Mouse (Mus musculus): ENCODE data around the gene Samd8. TPM values are rescaled to one million over a fixed set of nuclear protein-coding genes. Genes with fewer than 3 reads are reported as not detected.
A peak's percentile ranks its signal among the peaks of the same experiment; 100 is the strongest.

The Samd8 gene
- polyA plus RNA-seq, 1 experiment from 2014 or later: 15.0 TPM

DNA sequence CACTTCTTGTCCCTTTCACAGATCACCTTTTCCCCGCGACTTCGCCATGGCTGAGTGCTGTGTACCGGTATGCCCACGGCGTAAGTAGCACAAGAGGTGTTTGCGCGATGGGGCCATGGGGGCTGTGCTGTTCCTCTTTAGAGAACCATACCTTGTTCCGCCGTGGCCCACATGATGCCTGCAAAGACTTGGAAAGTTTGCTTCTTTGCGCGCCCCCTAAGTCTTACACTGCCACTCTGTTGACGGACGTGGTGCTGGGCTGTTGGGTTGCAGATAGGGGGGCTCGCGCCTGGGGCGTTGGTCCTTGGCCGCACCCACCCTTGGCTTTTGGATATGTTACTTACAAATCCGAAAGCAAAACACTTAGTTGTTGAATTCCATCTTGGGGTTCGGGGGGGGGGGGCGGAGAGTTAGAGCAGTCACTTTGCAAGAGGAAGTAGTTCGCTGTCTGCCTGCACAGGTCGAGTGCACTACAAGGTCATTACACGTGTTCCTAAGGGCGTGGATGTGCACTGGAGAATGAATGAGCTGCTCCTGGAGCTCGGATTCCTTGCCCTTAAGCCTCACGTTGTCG lies 81.6 kb downstream of the Samd8 start:
- Histone ChIP-seq H3K9me3 (ENCODE audit: control insufficient read depth, low read depth, low read length) (no peaks in the 10 kb centered on the region), H3K9ac (replicated peaks; ENCODE audit: low read depth, low read length) (peak overlapping the region; percentile 93), H3K27me3 (ENCODE audit: control insufficient read depth, insufficient read depth, low read length) (no peaks in the 10 kb centered on the region), H3K4me3 (ENCODE audit: low read depth, low read length) (peak overlapping the region; percentile 98), H3K27ac (ENCODE audit: low read length) (peak overlapping the region; percentile 96), H3K4me1 (ENCODE audit: control insufficient read depth, insufficient read depth, low read length) (peaks cover 16% of the 10 kb centered on the region), H3K36me3 (ENCODE audit: control insufficient read depth, insufficient read depth, low read length) (peaks cover 23% of the 10 kb centered on the region), H3K4me2 (replicated peaks; ENCODE audit: low read depth, low read length) (peak overlapping the region; percentile 86)
- 0 out of 2 replicates have a peak, but pooled peaks have one; percentile 0 for ATAC-seq (ENCODE audit: insufficient number of reproducible peaks, insufficient read depth, low FRiP score, low read depth)
- WGBS: under 1% methylated on average over 28 of the region's 28 CpGs

DNA sequence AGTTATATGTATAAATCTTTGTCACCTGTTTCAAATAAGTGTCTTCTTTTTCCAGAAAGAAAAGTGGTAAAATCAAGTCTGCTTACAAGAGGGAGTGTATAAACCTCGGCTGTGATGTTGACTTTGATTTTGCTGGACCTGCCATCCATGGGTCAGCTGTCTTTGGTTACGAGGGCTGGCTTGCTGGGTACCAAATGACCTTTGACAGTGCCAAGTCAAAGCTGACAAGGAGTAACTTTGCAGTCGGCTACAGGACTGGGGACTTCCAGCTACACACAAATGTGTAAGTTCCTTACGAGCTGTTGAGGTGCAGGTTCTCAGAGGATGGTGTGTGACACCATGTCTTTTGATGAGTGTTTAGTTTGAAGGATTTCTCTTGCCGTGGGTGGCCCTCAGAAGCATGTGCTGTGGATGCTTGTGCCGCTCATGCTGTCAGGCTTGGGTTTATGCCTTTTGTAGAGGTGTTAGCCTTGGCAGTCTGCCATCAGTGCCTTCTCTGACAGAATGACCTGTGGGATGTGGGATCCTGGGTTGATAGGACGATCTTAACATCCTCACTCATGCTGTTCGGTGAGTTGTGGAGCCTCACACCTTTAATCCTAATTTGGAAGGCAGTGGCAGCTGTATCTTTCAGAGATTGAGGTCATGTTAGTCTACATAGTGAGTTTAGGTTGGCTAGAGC lies 88.1 kb downstream of the Samd8 start:
- H3K4me2 ChIP-seq (replicated peaks; ENCODE audit: low read depth, low read length): no peak overlapping the region
- H3K27ac ChIP-seq (ENCODE audit: low read length): no peak overlapping the region
- H3K9me3 ChIP-seq (ENCODE audit: control insufficient read depth, low read depth, low read length): no peaks in the 10 kb centered on the region
- no peak overlapping the region for H3K9ac ChIP-seq (replicated peaks; ENCODE audit: low read depth, low read length)
- 80% methylated on average over 8 of the region's 8 CpGs for WGBS
- no peaks in the 10 kb centered on the region for H3K27me3 ChIP-seq (ENCODE audit: control insufficient read depth, insufficient read depth, low read length)
- no peak for ATAC-seq (ENCODE audit: insufficient number of reproducible peaks, insufficient read depth, low FRiP score, low read depth)
- H3K4me1 ChIP-seq (ENCODE audit: control insufficient read depth, insufficient read depth, low read length): peaks cover 1% of the 10 kb centered on the region; the same call in 1 of the 2 replicates
- peaks cover 85% of the 10 kb centered on the region for H3K36me3 ChIP-seq (ENCODE audit: control insufficient read depth, insufficient read depth, low read length)
- H3K4me3 ChIP-seq (ENCODE audit: low read depth, low read length): no peak overlapping the region

DNA sequence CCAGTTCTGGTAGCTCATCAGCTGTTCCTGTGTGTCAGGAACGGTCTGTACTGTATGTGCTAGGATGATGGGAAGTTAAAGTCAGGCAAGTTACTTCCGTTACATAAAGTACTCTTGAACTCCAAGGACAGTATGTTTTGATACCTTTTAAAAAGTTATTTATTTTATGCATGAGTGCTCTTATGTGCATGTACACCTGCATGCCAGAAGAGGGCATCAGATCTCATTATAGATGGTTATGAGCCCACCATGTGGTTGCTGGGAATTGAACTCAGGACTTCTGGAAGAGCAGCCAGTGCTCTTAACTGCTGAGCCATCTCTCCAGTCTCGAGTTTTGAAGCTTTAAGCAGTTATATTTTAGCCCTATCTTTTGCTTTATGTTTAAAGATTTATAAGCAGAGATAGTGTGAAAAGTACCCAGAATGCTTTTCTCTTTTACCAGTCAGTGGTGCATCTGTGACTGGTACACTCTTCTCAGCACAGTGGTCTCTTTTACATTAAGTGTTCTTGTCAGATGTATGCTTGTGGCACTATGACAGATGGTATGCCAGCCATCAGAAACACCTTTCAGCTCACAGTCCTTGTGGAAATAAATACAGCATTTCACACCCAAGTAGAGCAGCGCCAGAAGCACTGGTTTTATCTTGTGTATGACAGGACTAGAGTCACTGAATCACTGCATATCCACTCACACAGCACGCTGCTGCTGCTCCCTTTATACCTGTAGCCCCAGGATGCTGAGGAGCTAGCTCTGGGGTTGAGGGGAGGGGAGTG lies 91.7 kb downstream of the Samd8 start:
- Histone ChIP-seq H3K4me3 (ENCODE audit: low read depth, low read length) (no peak overlapping the region), H3K9ac (replicated peaks; ENCODE audit: low read depth, low read length) (no peak overlapping the region), H3K9me3 (ENCODE audit: control insufficient read depth, low read depth, low read length) (no peaks in the 10 kb centered on the region), H3K4me1 (ENCODE audit: control insufficient read depth, insufficient read depth, low read length) (peaks cover 3% of the 10 kb centered on the region; the same call in 1 of the 2 replicates), H3K27me3 (ENCODE audit: control insufficient read depth, insufficient read depth, low read length) (no peaks in the 10 kb centered on the region), H3K36me3 (ENCODE audit: control insufficient read depth, insufficient read depth, low read length) (peaks cover 90% of the 10 kb centered on the region), H3K27ac (ENCODE audit: low read length) (no peak overlapping the region), H3K4me2 (replicated peaks; ENCODE audit: low read depth, low read length) (no peak overlapping the region)
- WGBS: 88% methylated on average over 5 of the region's 5 CpGs
- ATAC-seq (ENCODE audit: insufficient number of reproducible peaks, insufficient read depth, low FRiP score, low read depth): no peak

DNA sequence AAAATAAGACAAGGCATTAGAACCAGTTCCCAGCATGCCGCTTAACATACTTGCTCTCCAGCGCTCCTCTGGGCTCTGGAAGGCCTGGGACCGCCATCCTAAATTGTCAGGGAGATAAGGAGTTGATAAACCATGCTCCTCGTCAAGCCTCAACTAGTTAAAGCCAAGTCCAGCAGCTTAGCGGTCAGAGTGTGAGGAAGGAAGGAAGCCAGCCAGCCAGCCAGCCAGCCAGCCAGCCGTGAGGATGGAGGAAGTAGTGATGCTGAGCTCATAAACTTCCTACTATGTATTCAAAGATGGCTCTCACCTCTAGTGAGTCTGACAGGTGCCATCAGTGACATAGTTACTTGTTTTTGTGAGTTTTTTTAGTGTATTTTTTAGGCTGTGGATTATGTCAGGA lies 92.9 kb downstream of the Samd8 start:
- Histone ChIP-seq H3K9ac (replicated peaks; ENCODE audit: low read depth, low read length) (no peak overlapping the region), H3K27me3 (ENCODE audit: control insufficient read depth, insufficient read depth, low read length) (no peaks in the 10 kb centered on the region), H3K9me3 (ENCODE audit: control insufficient read depth, low read depth, low read length) (no peaks in the 10 kb centered on the region), H3K36me3 (ENCODE audit: control insufficient read depth, insufficient read depth, low read length) (peaks cover 79% of the 10 kb centered on the region), H3K4me2 (replicated peaks; ENCODE audit: low read depth, low read length) (no peak overlapping the region), H3K27ac (ENCODE audit: low read length) (no peak overlapping the region), H3K4me1 (ENCODE audit: control insufficient read depth, insufficient read depth, low read length) (peaks cover 11% of the 10 kb centered on the region; the same call in 1 of the 2 replicates), H3K4me3 (ENCODE audit: low read depth, low read length) (no peak overlapping the region)
- ATAC-seq (ENCODE audit: insufficient number of reproducible peaks, insufficient read depth, low FRiP score, low read depth): no peak
- 64% methylated on average over 6 of the region's 6 CpGs for WGBS

DNA sequence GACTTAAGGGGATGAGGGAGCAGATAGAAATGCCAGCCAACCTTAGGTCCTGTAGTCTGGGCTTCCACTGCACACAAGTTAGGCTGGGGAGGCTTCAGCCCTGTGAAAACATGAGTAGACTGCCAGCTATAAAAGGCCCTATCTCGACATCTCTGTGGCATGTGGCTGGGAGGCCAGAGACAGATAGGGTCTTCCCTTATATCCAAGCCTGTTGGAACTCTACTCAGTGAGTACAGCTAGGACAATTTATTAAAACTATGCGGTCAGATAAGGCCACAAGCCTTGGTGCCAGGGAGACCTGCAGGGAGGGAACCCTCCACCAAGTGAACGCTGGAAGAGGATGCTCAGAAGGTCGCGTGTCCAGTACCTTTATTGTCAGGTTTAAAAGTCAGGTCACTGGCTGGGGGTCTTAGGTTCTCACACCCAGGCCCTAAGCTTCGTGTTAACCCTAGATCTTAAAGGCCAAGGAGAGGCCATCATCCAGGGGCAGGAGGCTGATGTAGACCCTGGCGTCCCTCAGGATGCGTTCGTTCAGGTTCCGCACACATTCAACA lies 96.6 kb downstream of the Samd8 start:
- no peak overlapping the region for H3K9ac ChIP-seq (replicated peaks; ENCODE audit: low read depth, low read length)
- H3K27ac ChIP-seq (ENCODE audit: low read length): peak overlapping the region; percentile 81; the same call in 1 of the 2 replicates
- peak overlapping the region; percentile 71 for H3K4me3 ChIP-seq (ENCODE audit: low read depth, low read length)
- WGBS: 22% methylated on average over 10 of the region's 10 CpGs
- H3K4me2 ChIP-seq (replicated peaks; ENCODE audit: low read depth, low read length): peak overlapping the region; percentile 100
- no peaks in the 10 kb centered on the region for H3K27me3 ChIP-seq (ENCODE audit: control insufficient read depth, insufficient read depth, low read length)
- H3K9me3 ChIP-seq (ENCODE audit: control insufficient read depth, low read depth, low read length): no peaks in the 10 kb centered on the region
- H3K36me3 ChIP-seq (ENCODE audit: control insufficient read depth, insufficient read depth, low read length): peaks cover 43% of the 10 kb centered on the region
- no peak for ATAC-seq (ENCODE audit: insufficient number of reproducible peaks, insufficient read depth, low FRiP score, low read depth)
- peaks cover 12% of the 10 kb centered on the region; the same call in 1 of the 2 replicates for H3K4me1 ChIP-seq (ENCODE audit: control insufficient read depth, insufficient read depth, low read length)

DNA sequence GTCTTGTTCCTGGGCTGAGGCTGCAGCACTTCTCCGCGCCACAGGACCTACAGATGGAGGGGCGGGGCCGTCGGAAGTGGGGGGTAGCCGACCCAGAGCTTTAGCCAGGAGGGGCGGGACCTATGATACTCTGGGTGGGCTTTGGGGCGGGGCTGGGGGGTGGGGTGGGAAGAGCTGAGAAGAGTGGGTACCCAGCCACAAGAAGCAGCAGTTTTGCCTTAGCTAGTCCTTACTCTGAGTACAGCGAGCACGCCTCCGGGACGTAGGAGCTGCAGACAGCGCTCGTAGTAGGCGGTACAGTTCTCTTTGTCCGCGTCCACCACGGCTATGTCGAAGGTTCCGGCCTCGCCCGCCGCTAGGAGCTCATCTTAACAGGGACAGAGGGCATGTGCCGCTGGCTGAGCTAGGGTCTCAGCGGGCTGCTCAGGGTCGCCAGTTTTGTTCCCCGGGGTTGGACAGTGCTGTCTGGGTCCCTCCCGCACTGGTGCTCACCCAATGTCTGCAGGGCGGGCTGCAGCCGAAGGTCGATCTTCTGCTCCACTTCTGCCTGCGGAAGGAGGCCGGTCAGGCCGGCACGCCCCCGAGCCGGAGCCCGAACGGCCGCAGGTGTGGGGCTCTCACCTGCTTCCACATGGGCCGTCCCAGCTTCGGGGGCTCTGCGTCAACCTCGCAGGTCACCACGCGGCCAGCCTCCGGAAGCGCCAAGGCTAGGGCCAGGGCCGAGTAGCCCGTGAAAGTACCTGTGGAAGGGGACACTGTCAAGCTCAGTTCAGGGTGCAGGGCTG lies 97.2 kb downstream of the Samd8 start:
- Histone ChIP-seq H3K27ac (ENCODE audit: low read length) (peak overlapping the region; percentile 81), H3K27me3 (ENCODE audit: control insufficient read depth, insufficient read depth, low read length) (no peaks in the 10 kb centered on the region), H3K9me3 (ENCODE audit: control insufficient read depth, low read depth, low read length) (no peaks in the 10 kb centered on the region), H3K4me1 (ENCODE audit: control insufficient read depth, insufficient read depth, low read length) (peaks cover 12% of the 10 kb centered on the region; the same call in 1 of the 2 replicates), H3K4me3 (ENCODE audit: low read depth, low read length) (peak overlapping the region; percentile 71), H3K4me2 (replicated peaks; ENCODE audit: low read depth, low read length) (peak overlapping the region; percentile 100), H3K9ac (replicated peaks; ENCODE audit: low read depth, low read length) (peak overlapping the region; percentile 53), H3K36me3 (ENCODE audit: control insufficient read depth, insufficient read depth, low read length) (peaks cover 37% of the 10 kb centered on the region)
- WGBS: under 1% methylated on average over 50 of the region's 50 CpGs
- ATAC-seq (ENCODE audit: insufficient number of reproducible peaks, insufficient read depth, low FRiP score, low read depth): peak; percentile 67
